Mouse (Mus musculus): ENCODE measurements around the gene Il17a. TPM values are rescaled to one million over a fixed set of nuclear protein-coding genes. Genes with fewer than 3 reads are reported as not detected.

Gene Il17a
- not detected for total RNA-seq (2023)

DNA sequence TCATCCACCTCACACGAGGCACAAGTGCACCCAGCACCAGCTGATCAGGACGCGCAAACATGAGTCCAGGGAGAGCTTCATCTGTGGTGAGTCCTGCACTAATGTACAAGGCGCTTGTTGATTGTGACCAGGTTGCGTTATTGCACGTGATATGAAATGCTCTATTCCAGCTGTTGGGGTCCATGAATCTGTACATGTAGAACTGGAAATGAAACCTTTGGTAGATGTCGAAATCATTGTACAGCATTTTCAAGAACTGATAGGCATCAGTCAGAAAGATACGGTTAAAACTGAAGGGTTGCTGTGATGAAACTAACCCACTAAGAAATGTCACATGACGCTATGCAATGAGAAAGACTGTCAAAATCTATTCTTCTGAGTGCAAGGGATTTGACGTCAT lies at the start of gene Il17a:
TSS of gene Il17a (plus strand) at position 3 of the 400 bp plus-strand sequence.

Other genes starting within 250 kb of the Il17a start
- gene Pkhd1, start 112.8 kb upstream of the Il17a start, total RNA-seq (2023) = not detected
- under 1 TPM; 0.31 to 0.71 TPM for gene Il17f, start 59.7 kb downstream of the Il17a start, total RNA-seq (2023)
- 100 to 1,000 TPM in 1 of 2 experiments, 10 to 100 TPM in 1; 95.2 to 102 TPM for gene Mcm3, start 89.4 kb downstream of the Il17a start, total RNA-seq (2023)
- 1 to 10 TPM in 1 of 2 experiments, under 1 TPM in 1; 0.36 to 1.3 TPM for gene Paqr8, start 159.7 kb downstream of the Il17a start, total RNA-seq (2023)
- under 1 TPM; 0.22 to 0.40 TPM for gene Efhc1, start 220.7 kb downstream of the Il17a start, total RNA-seq (2023)